In genomic region chr15:42322940-42323339, GRCm38 (mm10) we compare ENCODE assay signal across 19 mouse cellular contexts.
"Had no signal": no experiment of that assay in that cellular context is flagged by ENCODE, and none has a peak within 500 bp of the region (broad histone marks: within the 10 kb centered on the region; RNA-seq: fewer than 3 reads in every experiment).

No protein-coding gene starts in this region.

- H3K9ac ChIP-seq: intestine, embryonic 15.5 days; limb, embryonic 12.5 days; limb, embryonic 15.5 days; lung, embryonic 14.5 days; midbrain, embryonic 15.5 days; neural tube, embryonic 12.5 days; neural tube, embryonic 15.5 days had no signal

- ATAC-seq: intestine, embryonic 15.5 days; lung, postnatal 0 days; midbrain, embryonic 15.5 days had no signal

- DNase-seq: kidney, adult 18-20 months; kidney, adult 9 months; kidney, postnatal 14 days; kidney, postnatal 4 days; left cerebral cortex, postnatal 4 days; lung, embryonic 14.5 days; retina, postnatal 1 day; thymus, adult 18-20 months; thymus, postnatal 36 days had no signal

- H3K4me1 ChIP-seq: intestine, embryonic 15.5 days; limb, embryonic 12.5 days; limb, embryonic 15.5 days; midbrain, embryonic 15.5 days; neural tube, embryonic 15.5 days had no signal

- H3K4me3 ChIP-seq: intestine, embryonic 15.5 days; limb, embryonic 12.5 days; limb, embryonic 15.5 days; megakaryocyte, embryonic 14.5 days; midbrain, embryonic 15.5 days; neural tube, embryonic 12.5 days; neural tube, embryonic 15.5 days had no signal

- H3K9me3 ChIP-seq: intestine, embryonic 15.5 days; limb, embryonic 12.5 days; limb, embryonic 15.5 days; megakaryocyte, embryonic 14.5 days; midbrain, embryonic 15.5 days; neural tube, embryonic 12.5 days; neural tube, embryonic 15.5 days had no signal

- H3K36me3 ChIP-seq: intestine, embryonic 15.5 days; limb, embryonic 12.5 days; limb, embryonic 15.5 days; midbrain, embryonic 15.5 days; neural tube, embryonic 12.5 days; neural tube, embryonic 15.5 days had no signal

- H3K27me3 ChIP-seq: intestine, embryonic 15.5 days; limb, embryonic 12.5 days; limb, embryonic 15.5 days; megakaryocyte, embryonic 14.5 days; midbrain, embryonic 15.5 days; neural tube, embryonic 12.5 days; neural tube, embryonic 15.5 days had no signal

- H3K4me2 ChIP-seq: intestine, embryonic 15.5 days; limb, embryonic 12.5 days; limb, embryonic 15.5 days; lung, embryonic 14.5 days; midbrain, embryonic 11.5 days; midbrain, embryonic 15.5 days; neural tube, embryonic 12.5 days; neural tube, embryonic 15.5 days had no signal

- H3K27ac ChIP-seq: intestine, embryonic 15.5 days; limb, embryonic 12.5 days; limb, embryonic 15.5 days; macrophage; midbrain, embryonic 15.5 days; neural tube, embryonic 12.5 days; neural tube, embryonic 15.5 days had no signal
